In the genomic region with DNA sequence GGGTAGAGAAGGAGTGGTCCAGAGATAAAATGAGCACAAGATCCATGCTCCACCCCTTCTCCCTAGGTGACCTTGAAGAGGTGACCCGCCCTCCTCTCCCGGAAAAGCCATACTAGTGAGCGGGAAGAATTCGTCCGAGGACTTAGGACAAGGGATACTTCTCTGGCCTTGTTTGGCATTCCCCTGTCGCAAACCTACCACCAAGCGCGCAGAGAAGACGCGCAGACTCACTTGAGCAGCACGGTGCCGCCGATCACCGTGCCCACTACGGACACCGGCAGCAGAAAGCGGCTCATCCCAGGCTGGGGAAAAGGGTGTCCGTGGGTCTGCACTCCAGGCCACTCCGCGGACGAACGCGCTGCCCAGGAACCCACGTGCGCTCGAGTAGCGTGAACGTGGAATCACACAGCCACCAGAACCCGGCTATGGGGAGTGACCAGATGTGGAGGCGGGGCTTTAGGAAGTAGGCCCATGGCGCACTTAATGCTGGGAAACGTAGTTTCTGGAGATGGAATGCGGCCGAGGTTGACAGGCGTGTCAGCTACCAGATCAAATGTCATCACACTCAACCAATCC, we compare ENCODE assay signal across 7 mouse cellular contexts. TPM values are rescaled to one million over a fixed set of nuclear protein-coding genes. Genes with fewer than 3 reads are reported as not detected.
A peak's percentile ranks its signal among the peaks of the same experiment; 100 is the strongest.
DNase-seq lines count a peak whose midpoint lies in the region; ATAC-seq lines count a peak whose summit lies in the region.

Gene Rdh13 (minus strand): TSS at position 434 of the 576 bp plus-strand sequence.

- under 1% methylated on average over 35 of the region's 35 CpGs for WGBS in embryonic facial prominence, embryonic 11.5 days
- WGBS in limb, embryonic 10.5 days, result 0% methylated on average over 35 of the region's 35 CpGs
- WGBS in midbrain, embryonic 13.5 days, result under 1% methylated on average over 35 of the region's 35 CpGs

- H3K9ac ChIP-seq in embryonic facial prominence, embryonic 11.5 days (replicated peaks; ENCODE audit: low read length), result peak within 1 kb of the TSS; percentile 67
- peak within 1 kb of the TSS; percentile 84 for H3K9ac ChIP-seq in midbrain, embryonic 13.5 days (replicated peaks)

- ATAC-seq in embryonic facial prominence, embryonic 11.5 days (replicated peaks; ENCODE audit: insufficient number of reproducible peaks, low FRiP score, low TSS enrichment, low read depth), result peak; percentile 95
- ATAC-seq in granulocyte monocyte progenitor cell, adult 5-6 weeks (replicated peaks; ENCODE audit: poor library complexity, severe bottlenecking), result peak; percentile 95
- ATAC-seq in midbrain, embryonic 13.5 days, result peak; percentile 95

- peak within 1 kb of the TSS; percentile 62 for H3K4me2 ChIP-seq in embryonic facial prominence, embryonic 11.5 days (ENCODE audit: low read depth, low read length)
- H3K4me2 ChIP-seq in midbrain, embryonic 13.5 days (replicated peaks), result peak within 1 kb of the TSS; percentile 77

- H3K27ac ChIP-seq in embryonic facial prominence, embryonic 11.5 days (replicated peaks; ENCODE audit: low read depth, low read length), result no peak within 1 kb of the TSS
- peak within 1 kb of the TSS; percentile 89 for H3K27ac ChIP-seq in limb, embryonic 10.5 days
- peak within 1 kb of the TSS; percentile 70 for H3K27ac ChIP-seq in midbrain, embryonic 13.5 days

- H3K9me3 ChIP-seq in embryonic facial prominence, embryonic 11.5 days (replicated peaks; ENCODE audit: control insufficient read depth, low read length), result no peaks in the 10 kb centered on the region
- no peaks in the 10 kb centered on the region for H3K9me3 ChIP-seq in limb, embryonic 10.5 days (replicated peaks)
- H3K9me3 ChIP-seq in midbrain, embryonic 13.5 days, result no peaks in the 10 kb centered on the region

- H3K4me1 ChIP-seq in embryonic facial prominence, embryonic 11.5 days (ENCODE audit: control insufficient read depth, insufficient read depth, low read length), result no peaks in the 10 kb centered on the region
- peaks cover 7% of the 10 kb centered on the region for H3K4me1 ChIP-seq in limb, embryonic 10.5 days
- H3K4me1 ChIP-seq in midbrain, embryonic 13.5 days (replicated peaks), result peaks cover 8% of the 10 kb centered on the region

- DNase-seq in adrenal gland, postnatal 14 days, result peak; percentile 93
- peak; percentile 95 for DNase-seq in embryonic facial prominence, embryonic 11.5 days (ENCODE audit: low spot score)
- DNase-seq in kidney, adult 11 months, result peak; percentile 94
- peak; percentile 85 for DNase-seq in limb, embryonic 10.5 days (ENCODE audit: low spot score)
- DNase-seq in spleen, adult 12 weeks (ENCODE audit: low spot score), result peak; percentile 68

- H3K4me3 ChIP-seq in embryonic facial prominence, embryonic 11.5 days (ENCODE audit: low read depth, low read length), result peak within 1 kb of the TSS; percentile 61
- H3K4me3 ChIP-seq in limb, embryonic 10.5 days, result peak within 1 kb of the TSS; percentile 81
- peak within 1 kb of the TSS; percentile 83 for H3K4me3 ChIP-seq in midbrain, embryonic 13.5 days (replicated peaks)

- no peaks in the 10 kb centered on the region for H3K36me3 ChIP-seq in embryonic facial prominence, embryonic 11.5 days (replicated peaks; ENCODE audit: control insufficient read depth, insufficient read depth, low read depth, low read length)
- H3K36me3 ChIP-seq in limb, embryonic 10.5 days, result peaks cover 40% of the 10 kb centered on the region
- peaks cover 37% of the 10 kb centered on the region for H3K36me3 ChIP-seq in midbrain, embryonic 13.5 days

- H3K27me3 ChIP-seq in embryonic facial prominence, embryonic 11.5 days (ENCODE audit: control insufficient read depth, insufficient read depth, low read length), result no peaks in the 10 kb centered on the region
- H3K27me3 ChIP-seq in limb, embryonic 10.5 days (ENCODE audit: low read depth, poor library complexity, severe bottlenecking), result no peaks in the 10 kb centered on the region
- no peaks in the 10 kb centered on the region for H3K27me3 ChIP-seq in midbrain, embryonic 13.5 days

RNA-seq across cellular contexts. Expression of gene Rdh13, which starts in this region (rescaled TPM):
- 26.1 and 31.7 TPM in 2 replicates for total RNA-seq in adrenal gland, postnatal 14 days (2021)
- 26.0 and 32.9 TPM in 2 replicates for polyA plus RNA-seq in embryonic facial prominence, embryonic 11.5 days (2014; fragmentation: Nextera tagmentation; extraction: Ambion mirVana)
- 9.1 and 12.1 TPM in 2 replicates for total RNA-seq in granulocyte monocyte progenitor cell, adult 5-6 weeks (2014; fragmentation: Nextera tagmentation)
- 11.9 and 21.9 TPM in 2 replicates for total RNA-seq in granulocyte monocyte progenitor cell, adult 5-6 weeks (2017)
- polyA plus RNA-seq in limb, embryonic 10.5 days (2016; fragmentation: Nextera tagmentation; extraction: Ambion mirVana), result 31.9 and 35.0 TPM in 2 replicates
- polyA plus RNA-seq in midbrain, embryonic 13.5 days (2015; fragmentation: Nextera tagmentation; extraction: Ambion mirVana), result 37.9 and 41.6 TPM in 2 replicates
